Comparison of ENCODE assay signal across 8 mouse cellular contexts in genomic region chr10:80227166-80227539, GRCm38 (mm10). TPM values are rescaled to one million over a fixed set of nuclear protein-coding genes. Genes with fewer than 3 reads are reported as not detected.
DNase-seq lines count a peak whose midpoint lies in the region; ATAC-seq and TF ChIP-seq lines count a peak whose summit lies in the region.

No protein-coding gene starts in this region.

- DNase-seq in cerebellum, adult 9-10 months, result peak; percentile 49
- DNase-seq in cerebellum, postnatal 10 days, result no peak
- DNase-seq in spleen, adult 2 months (ENCODE audit: low read depth in 1 of 2, low spot score in 2 of 2), result no peak
- no peak for DNase-seq in spleen, adult 12 weeks (ENCODE audit: low spot score)
- no peak for DNase-seq in stomach, postnatal 0 days (ENCODE audit: low spot score)
- DNase-seq in left cerebral cortex, postnatal 4 days, result no peak

- H3K4me2 ChIP-seq in limb, embryonic 15.5 days, result peak overlapping the region; percentile 82
- peak overlapping the region; percentile 86 for H3K4me2 ChIP-seq in stomach, postnatal 0 days (replicated peaks; ENCODE audit: low read depth)

- peaks cover 21% of the 10 kb centered on the region for H3K36me3 ChIP-seq in spleen, adult 2 months (ENCODE audit: control insufficient read depth, insufficient read depth, low read length)
- peaks cover 35% of the 10 kb centered on the region for H3K36me3 ChIP-seq in limb, embryonic 15.5 days
- H3K36me3 ChIP-seq in stomach, postnatal 0 days (ENCODE audit: control insufficient read depth, insufficient read depth, low read length), result peaks cover 15% of the 10 kb centered on the region

- TF ChIP-seq CTCF in spleen, adult 2 months (IDR thresholded peaks at IDR 0.05; ENCODE audit: extremely low read depth, insufficient read depth, insufficient read length, insufficient replicate concordance), result no peak
- TF ChIP-seq CTCF in stomach, postnatal 0 days (IDR thresholded peaks at IDR 0.05; ENCODE audit: low read depth), result no peak

- no peaks in the 10 kb centered on the region; the same call in 1 of the 2 replicates for H3K4me1 ChIP-seq in spleen, adult 2 months (ENCODE audit: control insufficient read depth, insufficient read depth, insufficient read length)
- H3K4me1 ChIP-seq in limb, embryonic 15.5 days, result peaks cover 48% of the 10 kb centered on the region
- H3K4me1 ChIP-seq in stomach, postnatal 0 days (replicated peaks; ENCODE audit: control insufficient read depth, insufficient read depth), result peaks cover 7% of the 10 kb centered on the region

- TF ChIP-seq POLR2A in spleen, adult 2 months (IDR thresholded peaks at IDR 0.05; ENCODE audit: low read depth, low read length), result no peak

- no peaks in the 10 kb centered on the region for H3K9me3 ChIP-seq in limb, embryonic 15.5 days
- H3K9me3 ChIP-seq in stomach, postnatal 0 days (ENCODE audit: control insufficient read depth, low read length), result no peaks in the 10 kb centered on the region

- no peak for TF ChIP-seq EP300 in stomach, postnatal 0 days (optimal IDR thresholded peaks at IDR 0.05)

- peak overlapping the region; percentile 72 for H3K27ac ChIP-seq in spleen, adult 2 months (ENCODE audit: insufficient read depth, low read length)
- H3K27ac ChIP-seq in limb, embryonic 15.5 days, result peak overlapping the region; percentile 96
- H3K27ac ChIP-seq in stomach, postnatal 0 days (replicated peaks), result peak overlapping the region; percentile 91

- ATAC-seq in limb, embryonic 15.5 days (ENCODE audit: insufficient number of reproducible peaks, low FRiP score, low TSS enrichment, low read depth), result no peak
- no peak for ATAC-seq in stomach, postnatal 0 days (ENCODE audit: low FRiP score, low TSS enrichment)
- no peak for ATAC-seq in inflammation-experienced regulatory T-cells, adult 6 months

- H3K27me3 ChIP-seq in spleen, adult 2 months (ENCODE audit: control insufficient read depth, insufficient read depth, low read length), result no peaks in the 10 kb centered on the region
- H3K27me3 ChIP-seq in limb, embryonic 15.5 days, result no peaks in the 10 kb centered on the region
- H3K27me3 ChIP-seq in stomach, postnatal 0 days (ENCODE audit: control insufficient read depth, insufficient read depth, low read length), result no peaks in the 10 kb centered on the region

- 5% methylated on average over 10 of the region's 10 CpGs for WGBS in spleen, adult 2 months
- WGBS in limb, embryonic 15.5 days, result 4% methylated on average over 10 of the region's 10 CpGs
- WGBS in stomach, postnatal 0 days, result 5% methylated on average over 10 of the region's 10 CpGs

- peak overlapping the region; percentile 88 for H3K9ac ChIP-seq in limb, embryonic 15.5 days
- peak overlapping the region; percentile 88 for H3K9ac ChIP-seq in stomach, postnatal 0 days (ENCODE audit: low read length)

- H3K4me3 ChIP-seq in spleen, adult 2 months (ENCODE audit: extremely low read depth, insufficient read depth, insufficient read length), result peak overlapping the region; percentile 77
- H3K4me3 ChIP-seq in limb, embryonic 15.5 days, result peak overlapping the region; percentile 82
- H3K4me3 ChIP-seq in stomach, postnatal 0 days (ENCODE audit: low read depth, low read length), result peak overlapping the region; percentile 78

- intact Hi-C loops in left cerebral cortex, postnatal 4 days (cut with DNase I), result loop anchor here (5.0 kb wide), 1 partner anchor 35 kb away; no protein-coding TSS in a partner anchor

RNA-seq across cellular contexts. Expression of gene Mum1, which starts 0.9 kb away (rescaled TPM):
- 35.1 and 42.8 TPM in 2 replicates for polyA plus RNA-seq in spleen, adult 2 months (2012; rRNA removed)
- polyA plus RNA-seq in limb, embryonic 15.5 days (2015; fragmentation: Nextera tagmentation; extraction: Ambion mirVana), result 66.1 and 67.6 TPM in 2 replicates
- 23.1 and 23.9 TPM in 2 replicates for polyA plus RNA-seq in stomach, postnatal 0 days (2015; fragmentation: Nextera tagmentation; extraction: Ambion mirVana)
- polyA plus RNA-seq in inflammation-experienced regulatory T-cells, adult 6 months (2017; shearing (Covaris generic)), result 10 to 100 TPM; 57.7 to 85.1 (median 67.4) TPM
- total RNA-seq in left cerebral cortex, postnatal 4 days (2021), result 10 to 100 TPM; 53.9 to 55.2 TPM

RNA-seq across cellular contexts. Expression of gene Ndufs7, which starts 21.8 kb away (rescaled TPM):
- 314 and 402 TPM in 2 replicates for polyA plus RNA-seq in spleen, adult 2 months (2012; rRNA removed)
- 301 and 304 TPM in 2 replicates for polyA plus RNA-seq in limb, embryonic 15.5 days (2015; fragmentation: Nextera tagmentation; extraction: Ambion mirVana)
- 400 and 403 TPM in 2 replicates for polyA plus RNA-seq in stomach, postnatal 0 days (2015; fragmentation: Nextera tagmentation; extraction: Ambion mirVana)
- 100 to 1,000 TPM; 183 to 267 (median 228) TPM for polyA plus RNA-seq in inflammation-experienced regulatory T-cells, adult 6 months (2017; shearing (Covaris generic))
- 100 to 1,000 TPM; 124 to 125 TPM for total RNA-seq in left cerebral cortex, postnatal 4 days (2021)

RNA-seq across cellular contexts. Expression of gene Gamt, which starts 33.7 kb away (rescaled TPM):
- polyA plus RNA-seq in spleen, adult 2 months (2012; rRNA removed), result 19.7 and 23.5 TPM in 2 replicates
- 64.4 and 127 TPM in 2 replicates for polyA plus RNA-seq in limb, embryonic 15.5 days (2015; fragmentation: Nextera tagmentation; extraction: Ambion mirVana)
- 16.3 and 17.4 TPM in 2 replicates for polyA plus RNA-seq in stomach, postnatal 0 days (2015; fragmentation: Nextera tagmentation; extraction: Ambion mirVana)
- 1 to 10 TPM in 1 of 3 experiments, under 1 TPM in 2; 0.67 to 1.7 (median 0.75) TPM for polyA plus RNA-seq in inflammation-experienced regulatory T-cells, adult 6 months (2017; shearing (Covaris generic))
- 10 to 100 TPM; 21.9 to 23.0 TPM for total RNA-seq in left cerebral cortex, postnatal 4 days (2021)

RNA-seq across cellular contexts. Expression of gene Dazap1, which starts 34.1 kb away (rescaled TPM):
- 66.8 and 74.5 TPM in 2 replicates for polyA plus RNA-seq in spleen, adult 2 months (2012; rRNA removed)
- polyA plus RNA-seq in limb, embryonic 15.5 days (2015; fragmentation: Nextera tagmentation; extraction: Ambion mirVana), result 56.8 and 59.7 TPM in 2 replicates
- polyA plus RNA-seq in stomach, postnatal 0 days (2015; fragmentation: Nextera tagmentation; extraction: Ambion mirVana), result 27.4 and 28.4 TPM in 2 replicates
- polyA plus RNA-seq in inflammation-experienced regulatory T-cells, adult 6 months (2017; shearing (Covaris generic)), result 10 to 100 TPM; 12.3 to 14.4 (median 14.0) TPM
- total RNA-seq in left cerebral cortex, postnatal 4 days (2021), result 100 to 1,000 TPM; 136 to 145 TPM

RNA-seq across cellular contexts. Expression of gene Efna2, which starts 47.9 kb away (rescaled TPM):
- 1.3 and 1.8 TPM in 2 replicates for polyA plus RNA-seq in spleen, adult 2 months (2012; rRNA removed)
- polyA plus RNA-seq in limb, embryonic 15.5 days (2015; fragmentation: Nextera tagmentation; extraction: Ambion mirVana), result 27.0 and 29.3 TPM in 2 replicates
- polyA plus RNA-seq in stomach, postnatal 0 days (2015; fragmentation: Nextera tagmentation; extraction: Ambion mirVana), result 6.5 and 7.2 TPM in 2 replicates
- polyA plus RNA-seq in inflammation-experienced regulatory T-cells, adult 6 months (2017; shearing (Covaris generic)), result not detected
- total RNA-seq in left cerebral cortex, postnatal 4 days (2021), result 10 to 100 TPM; 25.5 to 28.6 TPM
